Mouse (Mus musculus): ENCODE results near the gene Nfatc4.

DNA sequence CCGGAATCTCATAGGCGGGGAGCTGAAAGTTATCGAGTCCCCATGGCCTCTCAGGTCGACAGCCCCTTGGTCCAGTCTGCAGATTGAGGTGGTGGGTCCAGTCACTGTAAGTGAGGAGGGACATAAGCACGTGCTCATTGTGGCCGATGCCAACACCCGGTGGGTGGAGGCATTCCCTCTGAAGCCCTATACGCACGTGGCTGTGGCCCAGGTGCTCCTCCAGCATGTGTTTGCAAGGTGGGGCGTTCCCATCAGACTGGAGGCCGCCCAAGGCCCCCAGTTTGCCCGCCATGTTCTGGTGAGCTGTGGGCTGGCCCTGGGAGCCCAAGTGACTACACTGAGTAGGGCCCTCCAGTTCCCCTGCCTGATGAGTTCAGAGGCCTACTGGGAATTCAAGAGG is 49.1 kb downstream of the Nfatc4 start:
- TF ChIP-seq POLR2A (IDR thresholded peaks at IDR 0.05; ENCODE audit: borderline replicate concordance, extremely low read depth, insufficient read depth, insufficient read length, poor library complexity, severe bottlenecking): no peak
- no peak for TF ChIP-seq CTCF (IDR thresholded peaks at IDR 0.05; ENCODE audit: borderline replicate concordance, extremely low read depth, insufficient read depth, insufficient read length)
